Mouse (Mus musculus) heart, postnatal 25 days (tissue): ENCODE measurements around the gene Ccdc47. TPM values are rescaled to one million over a fixed set of nuclear protein-coding genes. Genes with fewer than 3 reads are reported as not detected.
"Not testable (repeated sequence)": the region's sequence is repeated elsewhere in the genome, so short reads cannot be mapped to it uniquely, and the experiment has no call there.

ENCODE experiments used
- DNase-seq: peaks from one replicate; pipeline ENCODE4 v3.0.0; 2022; ENCODE audit warnings: low spot score
- intact Hi-C: fragments of 180-260 bp; cut with DNase I; formaldehyde crosslinking; loops from one replicate; pipeline ENCODE4 v1.15.1; 2025
- total RNA-seq, 2 experiments: library from RNA; stranded (reverse); gene quantifications; 2 replicates each; pipeline ENCODE4 v1.2.3; 2021

Gene Ccdc47
- total RNA-seq: 10 to 100 TPM; 61.9 to 69.2 TPM

DNA sequence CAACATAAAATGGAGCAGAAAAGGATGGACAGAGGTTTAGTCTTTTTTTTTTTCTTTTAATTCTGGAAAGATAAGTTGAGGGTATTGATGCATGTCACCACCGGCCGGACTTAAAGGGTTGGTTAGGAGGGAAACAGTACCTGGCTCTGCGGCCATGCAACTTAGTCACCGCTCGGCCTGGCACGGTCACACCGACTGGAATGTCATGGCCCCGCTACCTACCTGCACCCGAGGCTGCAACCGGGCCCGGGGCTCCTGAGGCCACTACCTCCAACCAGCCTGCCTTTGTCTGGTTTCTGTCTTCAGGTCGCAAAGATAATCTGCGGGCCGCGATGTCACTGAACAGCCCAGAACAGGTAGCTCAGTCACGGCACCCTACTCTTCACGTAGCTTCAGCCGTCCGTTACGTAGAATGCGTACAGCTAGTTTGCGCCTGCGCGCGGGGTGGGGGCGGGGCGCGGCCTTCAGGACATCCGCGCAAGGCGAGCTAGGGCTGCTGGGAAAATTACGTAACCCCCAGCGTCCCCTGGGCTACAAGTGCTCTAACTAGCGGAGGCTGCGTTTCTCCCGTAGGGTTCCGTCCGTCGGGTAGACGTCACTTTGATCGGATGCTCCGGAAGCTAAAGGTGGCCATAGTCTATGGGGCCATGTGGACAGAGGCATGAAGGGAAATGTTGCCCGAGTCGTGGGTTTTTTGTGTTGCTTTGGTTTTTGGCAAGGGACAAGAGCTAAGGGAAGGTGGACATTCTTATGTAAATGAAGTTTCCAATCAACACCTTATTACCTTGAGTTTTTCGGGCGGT lies at the start of gene Ccdc47:
Gene Ccdc47 (minus strand): TSS at position 418 of the 803 bp plus-strand sequence.
- intact Hi-C loops: loop anchor here (2.0 kb wide), 2 partner anchors 21 to 57 kb away; partner anchors contain the start of gene Smarcd2

DNA sequence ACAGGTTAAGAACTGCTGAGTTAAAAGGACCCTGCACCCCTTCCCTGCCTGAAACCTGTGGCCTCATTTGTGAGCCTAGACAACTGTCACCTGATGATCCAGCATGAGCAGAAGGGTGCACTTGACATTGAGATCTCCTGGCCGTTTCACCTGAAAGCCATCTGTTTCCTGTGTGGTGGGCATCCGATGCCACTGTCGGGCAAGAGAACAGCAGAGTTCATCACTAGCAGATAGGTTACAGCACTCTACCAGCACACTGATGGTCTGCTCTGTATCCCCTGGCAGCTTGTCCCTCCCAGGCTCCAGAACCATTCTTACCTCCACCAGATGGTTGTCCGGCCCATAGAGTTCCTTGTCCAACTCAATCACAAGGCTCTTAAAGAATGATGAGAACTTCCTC lies 49.4 kb upstream of the Ccdc47 start:
- intact Hi-C loops: no loop called here
- DNase-seq: no peak

More for the DNA sequence above, at the start of gene Ccdc47:
- peak; percentile 93 for DNase-seq

DNA sequence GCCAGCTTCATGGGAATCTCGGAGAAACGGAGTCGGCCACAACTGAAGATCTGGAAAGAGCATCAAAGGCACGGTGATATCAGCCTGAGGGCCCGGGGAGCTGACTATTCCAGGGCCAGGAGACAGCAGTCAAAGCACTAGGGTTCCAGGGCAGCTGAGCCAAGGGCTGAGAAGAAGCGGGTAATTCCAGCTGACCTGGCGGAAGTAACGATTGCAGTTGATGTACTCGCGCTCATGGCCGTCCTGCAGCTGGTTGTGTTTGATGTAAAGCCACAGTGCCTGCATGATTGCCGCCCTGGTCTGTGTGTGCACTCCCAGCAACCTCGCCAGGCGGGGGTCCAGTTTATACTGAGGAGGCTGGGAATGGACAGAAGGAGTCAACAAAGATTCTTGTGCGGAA lies 48.8 kb upstream of the Ccdc47 start:
- intact Hi-C loops: no loop called here
- no peak for DNase-seq

DNA sequence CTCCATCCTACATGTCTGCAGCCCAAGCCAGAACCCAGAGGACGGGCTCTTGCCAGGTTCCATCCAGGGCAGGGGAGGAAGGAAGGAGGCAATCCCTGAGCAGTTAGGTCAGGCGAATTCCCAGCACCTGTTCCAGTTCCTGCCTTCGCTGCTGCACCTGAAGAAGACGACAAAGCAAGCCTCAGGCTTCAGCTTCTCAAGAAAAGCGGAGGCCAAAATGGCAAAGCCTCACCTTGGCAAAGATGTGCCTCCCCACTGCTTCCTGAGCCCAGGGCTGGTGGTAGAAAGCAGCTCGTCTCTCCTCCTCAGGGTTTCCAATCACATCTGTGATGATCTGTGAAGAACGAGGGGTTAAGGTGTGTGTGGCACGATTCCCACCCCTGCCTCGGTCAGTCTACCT lies 47.8 kb upstream of the Ccdc47 start:
- DNase-seq: no peak
- intact Hi-C loops: no loop called here

DNA sequence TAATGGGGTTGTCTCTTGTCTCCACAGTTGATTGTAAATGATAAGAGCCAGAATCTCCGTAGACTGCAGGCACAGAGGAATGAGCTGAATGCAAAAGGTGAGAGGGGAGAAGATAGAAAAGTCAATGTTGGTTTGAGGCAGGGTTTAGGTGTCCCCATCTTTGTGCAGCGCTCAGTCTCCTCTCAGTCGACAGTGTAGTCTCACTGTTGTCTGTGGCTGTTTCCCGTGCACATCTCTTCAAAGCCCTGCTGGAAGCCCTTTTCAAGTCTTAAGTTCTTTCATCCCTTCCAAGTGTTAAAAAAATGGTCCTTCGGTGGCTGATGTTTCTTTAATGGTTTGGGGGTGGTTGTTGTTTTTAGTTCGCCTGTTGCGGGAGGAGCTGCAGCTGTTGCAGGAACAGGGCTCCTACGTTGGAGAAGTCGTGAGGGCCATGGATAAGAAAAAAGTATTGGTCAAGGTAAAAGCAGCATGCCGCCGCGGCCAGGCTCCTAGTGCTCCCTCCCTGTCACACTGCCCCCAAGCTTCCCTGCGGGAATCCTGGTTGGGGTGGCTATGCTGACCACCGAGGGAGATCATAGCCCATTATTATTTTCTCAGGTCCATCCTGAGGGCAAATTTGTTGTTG lies 44.8 kb upstream of the Ccdc47 start:
- intact Hi-C loops: no loop called here
- DNase-seq: no peak

DNA sequence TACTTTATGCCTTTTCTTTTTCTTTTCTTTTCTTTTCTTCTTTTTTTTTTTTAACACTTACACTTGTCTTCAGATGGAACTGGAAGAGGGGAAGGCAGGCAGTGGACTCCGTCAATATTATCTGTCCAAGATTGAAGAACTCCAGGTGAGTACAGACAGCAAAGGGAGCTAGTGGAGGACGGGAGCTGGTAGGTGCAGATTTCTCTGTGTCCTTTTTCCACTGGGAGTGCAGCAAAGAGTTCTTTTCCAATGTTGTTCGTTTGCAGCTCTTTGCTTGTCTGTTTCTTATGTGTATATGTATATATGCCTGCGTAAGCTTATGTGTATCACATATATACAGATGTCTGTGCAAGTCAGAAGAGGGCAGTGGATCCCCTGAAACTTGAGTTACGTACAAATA lies 40.6 kb upstream of the Ccdc47 start:
- intact Hi-C loops: loop anchor here (2.0 kb wide), 1 partner anchor 16 kb away; the partner anchor contains the start of gene Smarcd2
- DNase-seq: no peak

DNA sequence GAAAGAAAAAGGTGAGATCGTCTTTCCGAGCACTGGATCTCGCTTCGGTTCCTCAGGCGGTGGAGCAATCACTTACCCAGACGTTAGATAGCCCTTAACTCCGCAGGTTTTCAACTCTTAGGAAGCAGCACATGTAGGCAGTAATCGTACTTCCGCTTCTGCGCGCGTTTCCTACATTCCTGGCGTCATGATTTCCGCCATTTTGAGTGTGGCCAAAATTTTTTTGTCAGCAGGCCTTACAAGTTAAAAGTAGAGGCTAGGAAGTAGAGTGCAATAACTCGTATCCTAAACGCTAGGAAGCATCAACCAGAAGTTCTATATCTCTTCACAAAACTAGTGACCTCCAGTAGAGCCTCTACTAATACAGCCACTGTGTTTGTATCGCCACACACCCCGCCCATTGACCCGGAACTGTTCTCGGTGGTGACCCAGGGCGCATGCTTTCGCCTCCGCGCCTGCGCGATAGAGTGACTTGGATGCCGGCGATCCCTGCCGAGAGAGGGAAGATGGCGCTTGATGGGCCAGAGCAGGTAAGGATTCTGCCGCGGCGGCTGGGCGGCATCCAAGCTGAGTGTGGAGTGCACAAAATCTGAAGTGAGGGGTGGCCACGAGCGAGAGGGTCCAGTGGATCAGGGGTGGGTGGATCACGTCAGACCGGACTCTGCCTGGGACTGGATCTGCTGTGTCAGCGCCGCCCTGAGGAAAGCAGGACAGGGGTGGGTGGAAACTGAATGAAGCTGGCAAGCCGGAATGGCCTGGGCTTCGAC lies 39.7 kb upstream of the Ccdc47 start, which contains the start of the genes Ftsj3 and Psmc5:
Gene Ftsj3 (minus strand): TSS at position 395 of the 767 bp plus-strand sequence.
Gene Psmc5 (plus strand): TSS at position 470 of the 767 bp plus-strand sequence.
- intact Hi-C loops: loop anchor here (2.0 kb wide), 1 partner anchor 17 kb away; the partner anchor contains the start of gene Smarcd2
- peak; percentile 94 for DNase-seq

DNA sequence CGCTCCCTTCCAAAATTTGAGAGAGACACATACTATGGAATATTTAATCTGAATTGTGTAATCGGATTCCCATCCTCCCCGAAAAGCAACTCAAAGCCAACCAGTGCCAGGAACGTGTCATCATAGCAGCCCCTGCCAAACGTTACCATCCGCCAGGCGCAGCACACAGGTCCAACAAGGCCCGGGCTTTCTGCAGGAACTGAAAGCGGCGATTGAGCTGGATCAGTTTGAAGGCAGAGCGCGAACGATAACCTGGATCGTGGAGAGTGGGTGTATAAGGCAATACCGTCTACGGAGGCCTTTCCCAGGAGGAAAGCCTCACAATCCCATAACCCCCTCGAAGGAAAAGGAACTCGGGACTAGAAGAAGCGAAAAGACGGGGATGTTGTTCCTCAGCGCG lies 39.0 kb upstream of the Ccdc47 start:
- intact Hi-C loops: no loop called here

DNA sequence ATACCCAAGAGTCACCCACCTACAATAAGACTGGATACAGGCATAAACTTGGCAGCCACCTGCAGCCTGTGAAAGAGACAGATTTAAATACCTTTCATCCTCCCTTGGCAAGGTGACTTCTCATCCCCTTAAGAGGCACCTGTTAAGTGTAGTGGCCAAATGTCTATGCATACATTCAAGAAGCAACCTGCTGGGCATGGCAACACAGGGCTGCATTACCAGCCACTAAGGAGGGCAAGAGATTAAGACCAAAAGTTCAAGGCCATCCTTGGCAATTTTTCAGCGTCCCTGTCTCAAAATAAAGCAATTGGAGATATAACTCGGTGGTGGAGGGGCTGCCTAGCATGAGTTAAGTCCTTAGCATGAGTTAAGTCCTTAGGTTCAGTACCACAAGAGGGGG lies 38.6 kb upstream of the Ccdc47 start:
- intact Hi-C loops: no loop called here
- DNase-seq: no peak

More for the DNA sequence above, 39.0 kb upstream of the Ccdc47 start:
- no peak for DNase-seq

DNA sequence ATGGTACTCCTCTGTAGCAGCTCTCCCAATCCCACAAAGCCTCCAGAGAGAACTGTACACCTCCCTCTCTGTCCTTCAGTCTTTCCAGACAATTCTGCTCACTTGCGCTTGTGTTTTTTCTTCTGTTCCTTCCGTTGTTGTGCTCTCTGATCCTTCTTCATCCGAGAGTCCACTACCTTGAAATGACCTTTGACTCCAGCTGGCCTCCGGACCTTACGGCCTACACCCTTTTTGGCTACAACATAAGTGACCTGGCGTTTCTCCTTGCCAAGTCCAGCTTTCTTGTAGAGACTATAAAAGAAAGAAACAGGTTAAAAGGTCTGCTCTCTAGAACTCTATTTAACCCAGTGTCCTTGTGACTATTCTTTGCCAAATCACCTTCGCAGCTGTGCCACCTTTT lies 33.2 kb upstream of the Ccdc47 start:
- intact Hi-C loops: no loop called here

DNA sequence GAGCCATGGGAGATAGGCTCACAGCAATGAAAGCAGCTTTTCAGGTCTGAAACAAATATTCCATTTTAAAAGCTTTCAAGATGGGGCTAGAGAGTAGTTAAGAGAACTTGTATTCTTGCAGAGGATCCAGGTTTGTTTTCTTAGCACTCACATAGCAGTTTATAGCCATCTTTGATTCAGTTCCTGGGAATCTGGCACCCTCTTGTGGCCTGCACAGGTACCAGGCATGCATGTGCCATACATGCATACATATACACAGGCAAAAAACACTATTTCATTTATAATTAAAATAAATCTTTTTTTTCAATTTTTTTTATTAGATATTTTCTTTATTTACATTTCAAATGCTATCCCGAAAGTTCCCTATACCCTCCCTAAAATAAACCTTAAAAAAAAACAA lies 30.7 kb upstream of the Ccdc47 start:
- DNase-seq: no peak
- intact Hi-C loops: no loop called here

More for the DNA sequence above, 33.2 kb upstream of the Ccdc47 start:
- no peak for DNase-seq

DNA sequence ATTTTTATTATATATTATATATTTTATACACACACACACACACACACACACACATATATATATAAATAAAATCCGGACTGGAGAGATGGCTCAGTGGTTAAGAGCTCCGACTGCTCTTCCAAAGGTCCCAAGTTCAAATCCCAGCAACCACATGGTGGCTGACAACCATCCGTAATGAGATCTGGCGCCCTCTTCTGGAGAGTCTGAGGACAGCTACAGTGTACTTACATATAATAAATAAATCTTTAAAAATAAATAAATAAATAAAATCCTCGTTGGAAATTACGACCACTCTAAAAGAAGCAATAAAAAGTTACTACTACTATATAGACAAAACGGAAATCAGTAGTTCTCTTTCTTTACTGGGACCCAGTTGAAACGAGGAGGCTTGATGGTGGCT lies 17.8 kb upstream of the Ccdc47 start:
- DNase-seq, intact Hi-C loops: not testable (repeated sequence)

DNA sequence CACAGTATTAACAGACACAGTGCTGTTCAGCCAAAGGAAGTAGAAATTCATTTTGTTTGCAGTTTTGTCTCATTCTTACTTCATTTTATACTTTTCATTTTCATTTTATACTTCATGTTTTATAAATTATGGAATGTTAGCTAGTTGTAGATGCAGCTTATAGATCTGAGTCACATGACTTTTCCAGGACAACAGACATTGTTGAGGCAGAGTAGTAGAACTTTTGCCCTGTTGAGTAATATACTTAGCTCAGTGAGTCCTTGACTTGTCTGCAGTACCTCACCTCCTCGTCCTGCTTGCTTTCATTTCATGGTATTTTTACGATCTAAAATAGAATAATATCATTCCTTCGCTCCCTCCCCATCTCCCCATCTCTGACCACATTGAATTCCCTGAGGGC lies 4.5 kb upstream of the Ccdc47 start:
- DNase-seq: no peak

DNA sequence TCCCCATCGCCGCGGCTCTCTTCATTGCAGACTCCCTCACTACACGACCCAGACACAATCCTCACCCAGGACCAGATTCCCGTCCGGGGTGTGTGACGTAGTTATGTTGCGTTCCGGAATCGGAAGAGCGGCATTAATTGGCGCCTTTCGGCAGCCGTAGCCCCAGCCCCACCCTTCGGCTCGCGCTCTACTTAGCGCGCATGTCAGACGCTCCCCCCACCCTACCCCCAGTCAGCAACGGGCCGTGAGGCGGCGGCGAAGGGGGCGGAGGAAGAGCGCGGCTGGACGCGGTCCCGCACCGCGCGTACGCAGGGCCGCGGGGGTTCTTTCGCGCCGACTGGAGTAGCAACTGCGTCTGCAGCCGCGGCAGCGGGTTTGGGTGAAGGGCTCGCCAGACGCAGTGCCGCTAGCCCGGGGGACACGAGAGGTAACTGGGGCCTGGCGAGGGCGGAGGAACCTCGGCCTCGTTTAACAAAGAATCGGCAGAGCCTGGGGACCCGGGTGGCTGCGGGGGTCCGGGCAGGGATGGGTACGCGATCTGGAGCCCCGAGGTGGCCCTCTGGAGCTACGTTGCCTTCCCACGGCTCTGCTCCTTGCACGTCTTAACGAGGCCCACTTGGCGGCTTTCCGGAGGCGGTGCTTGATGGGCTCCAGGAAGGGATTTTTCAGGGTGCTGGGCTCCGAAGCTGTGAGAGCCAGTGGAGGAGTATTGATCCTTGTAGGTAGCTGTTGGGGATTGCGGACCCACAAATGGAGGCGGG lies 766 bp upstream of the Ccdc47 start, which contains the start of gene Ddx42:
Gene Ddx42 (plus strand): TSS at position 197 of the 761 bp plus-strand sequence.
- intact Hi-C loops: loop anchor here (2.0 kb wide), 1 partner anchor 56 kb away; the partner anchor contains the start of gene Smarcd2
- peak; percentile 84 for DNase-seq

More for the DNA sequence above, 4.5 kb upstream of the Ccdc47 start:
- intact Hi-C loops: no loop called here

DNA sequence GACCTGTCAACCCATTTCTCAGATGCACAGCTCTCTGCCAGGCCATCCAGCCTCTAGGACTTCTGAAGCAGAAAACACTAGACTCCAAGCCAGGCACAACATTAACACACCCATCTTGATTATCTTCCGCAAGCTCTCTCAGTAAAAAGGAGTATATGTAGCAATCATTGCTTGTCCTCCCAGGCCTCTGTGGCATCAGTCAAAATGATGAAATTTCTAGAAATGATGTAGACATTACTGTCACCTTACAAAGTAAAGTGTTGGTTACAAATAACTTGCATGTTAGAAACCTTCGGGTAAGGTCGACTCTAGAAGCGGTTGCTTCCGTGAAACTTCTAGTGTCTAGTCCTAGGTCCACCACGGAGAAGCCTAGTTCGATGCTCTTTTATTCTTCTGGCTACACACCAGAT lies 689 bp downstream of the Ccdc47 start:
- DNase-seq: no peak
- intact Hi-C loops: loop anchor here (2.0 kb wide), 1 partner anchor 21 kb away; no protein-coding TSS in a partner anchor

DNA sequence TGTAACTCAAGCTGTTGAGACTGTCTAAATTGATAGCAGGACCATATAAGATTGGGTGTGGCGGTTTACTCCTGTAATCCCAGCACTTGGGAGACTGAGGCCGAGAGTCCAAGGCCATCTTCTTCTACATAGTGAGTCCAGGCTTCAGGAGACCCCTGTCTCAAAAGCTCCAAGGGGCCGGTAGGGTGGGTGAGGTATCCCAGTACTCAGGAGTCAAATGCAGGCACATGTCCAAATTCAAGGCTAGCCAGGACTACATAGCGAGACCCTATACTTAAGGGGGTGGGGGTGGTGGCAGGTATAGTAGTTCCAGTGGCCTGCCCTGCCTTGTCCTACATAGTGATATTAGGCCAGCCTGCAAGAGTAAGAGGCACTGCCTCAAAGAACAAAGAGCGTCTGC lies 1.3 kb downstream of the Ccdc47 start:
- intact Hi-C loops: loop anchor here (2.0 kb wide), 1 partner anchor 20 kb away; no protein-coding TSS in a partner anchor
- no peak for DNase-seq

DNA sequence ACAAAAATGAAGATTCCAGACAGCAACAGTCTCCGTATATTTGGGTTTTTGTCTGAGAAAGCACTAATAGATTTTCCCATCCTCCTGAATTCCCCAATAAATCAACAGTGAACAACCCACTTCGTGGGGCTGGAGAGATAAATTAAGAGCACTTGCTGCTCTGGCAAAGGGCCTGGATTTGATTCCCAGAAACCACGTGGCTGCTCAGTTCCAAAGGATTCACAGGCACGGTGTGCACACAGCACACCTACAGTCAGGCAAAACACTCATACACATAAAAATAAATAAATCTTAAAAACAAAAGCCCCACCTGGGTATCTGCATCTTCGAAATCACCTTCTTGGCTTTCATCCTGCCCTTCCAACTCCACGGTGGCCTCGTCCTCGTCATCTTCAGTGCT lies 3.4 kb downstream of the Ccdc47 start:
- DNase-seq: no peak
- intact Hi-C loops: no loop called here

DNA sequence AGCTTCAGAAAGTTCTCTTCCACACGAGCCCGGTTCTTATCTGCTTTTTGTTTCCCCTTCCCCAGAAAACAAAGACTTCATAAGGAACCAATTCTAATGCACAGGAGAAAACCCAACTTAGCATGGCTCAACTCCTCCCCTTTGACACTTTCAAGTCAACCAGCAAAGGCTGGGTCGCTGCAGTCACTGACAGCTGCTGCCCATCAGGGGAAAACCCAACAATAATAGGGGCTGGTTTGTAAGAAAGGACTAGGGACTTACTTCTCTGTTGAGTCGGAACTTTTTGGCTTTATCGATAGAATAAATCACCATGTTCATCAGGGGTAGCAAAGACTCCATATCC lies 14.1 kb downstream of the Ccdc47 start, which contains the start of gene Strada:
Gene Strada (minus strand): TSS at position 46 of the 343 bp plus-strand sequence.
- DNase-seq: no peak
- intact Hi-C loops: no loop called here
